Comparison of ENCODE assay signal across 27 mouse cellular contexts in the genomic region with DNA sequence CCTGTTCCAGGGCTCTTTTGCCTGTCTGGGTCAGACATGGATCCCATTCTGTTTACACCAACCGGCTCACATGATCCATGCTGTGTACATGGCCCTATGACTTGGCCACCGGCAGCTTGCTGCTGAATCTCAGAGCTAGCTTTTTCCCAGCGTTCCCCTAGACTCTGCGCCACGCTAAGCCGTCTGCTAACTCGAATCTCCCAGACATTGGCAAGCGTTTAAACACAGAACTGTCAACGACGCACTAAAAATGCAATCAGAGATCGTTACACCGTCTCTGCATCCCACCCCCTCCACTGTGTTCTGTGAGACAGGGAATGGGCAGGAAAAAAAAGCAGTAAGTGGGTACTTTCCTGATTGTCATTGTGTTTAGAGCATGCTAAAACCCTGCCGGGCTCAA. TPM values are rescaled to one million over a fixed set of nuclear protein-coding genes. Genes with fewer than 3 reads are reported as not detected.
DNase-seq lines count a peak whose midpoint lies in the region; ATAC-seq and TF ChIP-seq lines count a peak whose summit lies in the region.
"Had no signal": no experiment of that assay in that cellular context is flagged by ENCODE, and none has a peak within 500 bp of the region (broad histone marks: within the 10 kb centered on the region; RNA-seq: fewer than 3 reads in every experiment).

No protein-coding gene starts in this region.

- no peak for TF ChIP-seq CTCF in hindbrain, postnatal 0 days (IDR thresholded peaks at IDR 0.05; ENCODE audit: low read depth)

- no peak for ATAC-seq in forebrain, embryonic 12.5 days (ENCODE audit: low FRiP score)
- no peak for ATAC-seq in forebrain, embryonic 11.5 days (replicated peaks; ENCODE audit: low FRiP score)
- no peak for ATAC-seq in hindbrain, postnatal 0 days
- no peak for ATAC-seq in CD4-positive, CD25-positive, alpha-beta regulatory T cell, adult 4 months
- ATAC-seq: inflammation-experienced regulatory T-cells, adult 6 months; midbrain, embryonic 15.5 days had no signal

- DNase-seq in forebrain, embryonic 11.5 days (ENCODE audit: low spot score): no peak
- no peak for DNase-seq in hindbrain, postnatal 0 days (ENCODE audit: low spot score)
- DNase-seq in hindbrain, embryonic 10.5 days (ENCODE audit: low spot score): no peak
- DNase-seq in right cerebral cortex, postnatal 4 days: peak; percentile 53
- no peak for DNase-seq in right cerebral cortex, adult 2 months (ENCODE audit: low spot score in 2 of 2)
- no peak for DNase-seq in yolk sac, embryonic 10.5 days (ENCODE audit: low spot score)
- DNase-seq: adrenal gland, postnatal 25 days; cerebellum, adult 11-12 months; cerebellum, postnatal 10 days; kidney, adult 18-20 months; kidney, postnatal 4 days; layer of hippocampus, adult 9-11 months; thymus, postnatal 25 days had no signal

- H3K36me3 ChIP-seq in forebrain, embryonic 12.5 days (replicated peaks): peaks cover 6% of the 10 kb centered on the region; the same call in 1 of the 2 replicates
- H3K36me3 ChIP-seq in forebrain, embryonic 11.5 days (ENCODE audit: control insufficient read depth, insufficient read depth, low read length): no peaks in the 10 kb centered on the region; the same call in 1 of the 2 replicates
- H3K36me3 ChIP-seq in hindbrain, postnatal 0 days (ENCODE audit: insufficient read depth, low read length): no peaks in the 10 kb centered on the region
- H3K36me3 ChIP-seq in hindbrain, embryonic 10.5 days: no peaks in the 10 kb centered on the region
- H3K36me3 ChIP-seq: embryonic facial prominence, embryonic 10.5 days; limb, embryonic 10.5 days; midbrain, embryonic 15.5 days; stomach, embryonic 15.5 days had no signal

- no peak overlapping the region for H3K4me3 ChIP-seq in forebrain, embryonic 12.5 days (replicated peaks)
- H3K4me3 ChIP-seq in forebrain, embryonic 11.5 days (ENCODE audit: low read depth, low read length): no peak overlapping the region
- no peak overlapping the region for H3K4me3 ChIP-seq in hindbrain, postnatal 0 days (ENCODE audit: low read length)
- no peak overlapping the region for H3K4me3 ChIP-seq in hindbrain, embryonic 10.5 days
- H3K4me3 ChIP-seq: embryonic facial prominence, embryonic 10.5 days; limb, embryonic 10.5 days; midbrain, embryonic 15.5 days; stomach, embryonic 15.5 days had no signal

- no peaks in the 10 kb centered on the region for H3K27me3 ChIP-seq in forebrain, embryonic 12.5 days
- no peaks in the 10 kb centered on the region for H3K27me3 ChIP-seq in forebrain, embryonic 11.5 days (ENCODE audit: control insufficient read depth, insufficient read depth, low read length)
- H3K27me3 ChIP-seq in hindbrain, postnatal 0 days (ENCODE audit: insufficient read depth, low read length): no peaks in the 10 kb centered on the region
- H3K27me3 ChIP-seq in hindbrain, embryonic 10.5 days (ENCODE audit: insufficient read depth, poor library complexity, severe bottlenecking): no peaks in the 10 kb centered on the region
- H3K27me3 ChIP-seq: midbrain, embryonic 15.5 days; stomach, embryonic 15.5 days had no signal

- peak overlapping the region; percentile 42; the same call in 1 of the 2 replicates for H3K27ac ChIP-seq in forebrain, embryonic 12.5 days
- H3K27ac ChIP-seq in forebrain, embryonic 11.5 days (ENCODE audit: low read depth, low read length): no peak overlapping the region
- H3K27ac ChIP-seq in hindbrain, postnatal 0 days: 0 out of 2 replicates have a peak overlapping the region, but pooled peaks have one; percentile 11
- H3K27ac ChIP-seq in hindbrain, embryonic 10.5 days: no peak overlapping the region
- H3K27ac ChIP-seq: embryonic facial prominence, embryonic 10.5 days; limb, embryonic 10.5 days; macrophage; midbrain, embryonic 15.5 days; stomach, embryonic 15.5 days had no signal

- no peaks in the 10 kb centered on the region for H3K9me3 ChIP-seq in forebrain, embryonic 12.5 days
- H3K9me3 ChIP-seq in forebrain, embryonic 11.5 days (ENCODE audit: control insufficient read depth, low read length): no peaks in the 10 kb centered on the region
- no peaks in the 10 kb centered on the region for H3K9me3 ChIP-seq in hindbrain, postnatal 0 days (ENCODE audit: low read length)
- H3K9me3 ChIP-seq in hindbrain, embryonic 10.5 days: no peaks in the 10 kb centered on the region
- H3K9me3 ChIP-seq: limb, embryonic 10.5 days; midbrain, embryonic 15.5 days; stomach, embryonic 15.5 days had no signal

- WGBS in forebrain, embryonic 12.5 days: 73% methylated on average over 13 of the region's 13 CpGs
- WGBS in forebrain, embryonic 11.5 days: 84% methylated on average over 13 of the region's 13 CpGs
- WGBS in hindbrain, postnatal 0 days: 59% methylated on average over 13 of the region's 13 CpGs
- 93% methylated on average over 13 of the region's 13 CpGs for WGBS in hindbrain, embryonic 10.5 days

- H3K4me2 ChIP-seq in forebrain, embryonic 12.5 days: no peak overlapping the region
- no peak overlapping the region for H3K4me2 ChIP-seq in forebrain, embryonic 11.5 days (ENCODE audit: low read depth, low read length, severe bottlenecking)
- H3K4me2 ChIP-seq in hindbrain, postnatal 0 days (ENCODE audit: low read depth, low read length): no peak overlapping the region
- H3K4me2 ChIP-seq: midbrain, embryonic 15.5 days; stomach, embryonic 15.5 days had no signal

- H3K9ac ChIP-seq in forebrain, embryonic 12.5 days: no peak overlapping the region
- H3K9ac ChIP-seq in forebrain, embryonic 11.5 days (ENCODE audit: low read length): no peak overlapping the region
- H3K9ac ChIP-seq in hindbrain, postnatal 0 days (replicated peaks; ENCODE audit: low read length): no peak overlapping the region
- H3K9ac ChIP-seq: midbrain, embryonic 15.5 days; stomach, embryonic 15.5 days had no signal

- no peaks in the 10 kb centered on the region for H3K4me1 ChIP-seq in forebrain, embryonic 12.5 days
- H3K4me1 ChIP-seq in forebrain, embryonic 11.5 days (replicated peaks; ENCODE audit: control insufficient read depth, insufficient read depth, low read length): no peaks in the 10 kb centered on the region
- no peaks in the 10 kb centered on the region for H3K4me1 ChIP-seq in hindbrain, postnatal 0 days (ENCODE audit: insufficient read depth, low read length)
- no peaks in the 10 kb centered on the region for H3K4me1 ChIP-seq in hindbrain, embryonic 10.5 days (replicated peaks)
- H3K4me1 ChIP-seq: embryonic facial prominence, embryonic 10.5 days; limb, embryonic 10.5 days; midbrain, embryonic 15.5 days; stomach, embryonic 15.5 days had no signal

RNA-seq across cellular contexts. Expression of a gene that starts 50.0 kb away (rescaled TPM):
- 30.6 and 41.1 TPM in 2 replicates for polyA plus RNA-seq in forebrain, embryonic 12.5 days (2016; fragmentation: Nextera tagmentation; extraction: Ambion mirVana)
- 39.2 and 40.6 TPM in 2 replicates for polyA plus RNA-seq in forebrain, embryonic 11.5 days (2014; fragmentation: Nextera tagmentation; extraction: Ambion mirVana)
- 31.4 and 48.3 TPM in 2 replicates for total RNA-seq in hindbrain, postnatal 0 days (2014; rRNA removed)
- polyA plus RNA-seq in hindbrain, postnatal 0 days (2015; fragmentation: Nextera tagmentation; extraction: Ambion mirVana): 13.5 and 14.2 TPM in 2 replicates
- 5.5 TPM in 2 replicates for polyA plus RNA-seq in hindbrain, embryonic 10.5 days (2016; fragmentation: Nextera tagmentation; extraction: Ambion mirVana)
- not detected for polyA plus RNA-seq in CD4-positive, CD25-positive, alpha-beta regulatory T cell, adult 4 months (2017; shearing (Covaris generic))
- total RNA-seq: adrenal gland, postnatal 25 days; gastrocnemius, adult 18-20 months; heart, adult 8-10 months; heart, postnatal 25 days; liver, adult 2 months had no signal
- polyA plus RNA-seq: heart, embryonic 14.5 days; inflammation-experienced regulatory T-cells, adult 6 months; liver, embryonic 16.5 days; macrophage had no signal

Comparison
In these comparisons a context has a peak if more than half of its experiments do, and no peak if none do; other contexts are left out.
1. H3K27ac ChIP-seq: peak in forebrain, embryonic 12.5 days (single experiment) and hindbrain, postnatal 0 days (single experiment); none in forebrain, embryonic 11.5 days (single experiment) and hindbrain, embryonic 10.5 days (single experiment).